Mouse (Mus musculus): ENCODE data around the gene Tmem258.

Gene Tmem258

DNA sequence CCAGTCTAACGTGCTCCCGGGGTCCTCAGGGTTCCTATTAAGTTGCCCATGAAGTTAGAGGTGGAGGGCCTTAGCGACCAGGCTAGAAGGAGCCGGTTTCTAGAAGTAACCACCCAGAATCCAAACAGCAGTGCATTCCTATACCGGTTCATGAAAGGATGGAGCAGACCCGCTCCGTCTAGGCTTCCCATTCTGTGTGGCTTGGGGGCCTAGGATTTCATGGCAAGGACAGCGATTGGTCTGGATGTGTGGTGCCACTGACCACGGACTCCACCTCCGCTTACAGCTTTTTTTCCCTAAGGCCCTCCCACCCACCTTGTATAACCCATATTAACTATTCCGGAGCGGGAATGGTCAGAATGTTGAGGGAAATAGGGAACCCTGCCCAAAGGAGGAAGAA, 19.7 kb upstream of the Tmem258 start:
- no peak for DNase-seq (ENCODE audit: low read depth)

DNA sequence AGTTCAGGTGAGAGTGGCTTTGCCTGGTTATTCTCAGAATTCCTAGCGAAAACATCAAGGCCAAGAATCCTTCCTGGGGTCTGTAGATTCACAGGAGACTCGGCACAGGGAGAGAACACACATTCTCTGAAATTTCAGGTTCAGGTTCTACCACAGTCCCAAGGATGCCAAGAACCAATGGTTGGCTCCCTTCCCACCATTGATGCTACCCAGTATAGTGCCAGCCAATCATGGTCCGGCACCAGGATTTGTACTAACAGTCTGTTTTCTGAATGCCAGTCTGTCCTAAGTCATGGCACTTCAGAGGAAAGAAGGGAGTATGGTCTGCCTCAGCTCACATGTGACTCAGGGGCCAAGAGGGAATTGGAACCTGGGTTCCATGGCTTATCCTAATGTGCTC, 17.9 kb upstream of the Tmem258 start:
- DNase-seq (ENCODE audit: low read depth): no peak

DNA sequence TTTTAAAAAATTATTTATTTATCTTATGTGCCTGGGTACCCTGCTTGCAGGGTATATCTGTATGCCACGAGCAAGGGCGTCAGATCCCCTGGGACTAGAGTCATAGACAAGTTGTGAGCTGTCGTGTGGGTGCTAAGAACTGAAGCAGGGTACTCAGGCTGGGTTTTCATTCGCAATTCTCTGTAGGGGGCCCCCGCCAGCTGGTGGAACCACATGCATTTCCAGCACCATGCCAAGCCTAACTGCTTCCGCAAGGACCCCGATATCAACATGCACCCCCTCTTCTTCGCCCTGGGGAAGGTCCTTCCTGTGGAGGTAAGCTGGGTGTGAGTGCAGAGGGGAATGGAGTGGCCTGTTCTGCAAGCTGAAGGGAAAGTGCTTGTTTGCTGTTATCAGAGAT, 17.2 kb upstream of the Tmem258 start:
- DNase-seq (ENCODE audit: low read depth): no peak

DNA sequence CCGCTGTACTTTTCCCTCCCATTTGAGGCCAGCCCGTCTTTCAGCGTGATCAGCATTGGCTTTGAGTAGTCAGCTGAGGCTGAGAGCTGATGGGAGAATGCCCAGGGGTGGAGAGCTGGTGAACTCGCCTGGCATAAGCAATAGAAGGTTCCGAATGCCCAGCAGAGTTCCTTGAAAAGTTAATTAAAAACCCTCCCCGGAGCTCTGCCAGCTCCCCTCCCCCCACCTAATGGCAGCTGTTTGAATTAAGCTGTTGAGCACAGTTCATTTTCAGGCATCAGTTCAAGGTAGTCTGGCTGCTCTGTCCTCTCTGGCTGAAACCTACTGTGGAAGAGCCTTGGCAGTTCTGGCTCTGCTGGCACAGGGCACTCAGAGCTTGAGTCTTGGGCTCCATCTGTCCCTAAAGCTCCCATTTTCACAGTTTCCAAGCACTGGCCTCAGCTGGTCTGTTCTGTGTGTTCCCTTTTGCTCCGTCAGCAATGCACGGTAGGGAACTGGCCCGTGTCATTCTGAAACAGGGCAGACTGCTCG, 15.5 kb upstream of the Tmem258 start:
- DNase-seq (ENCODE audit: low read depth): no peak

DNA sequence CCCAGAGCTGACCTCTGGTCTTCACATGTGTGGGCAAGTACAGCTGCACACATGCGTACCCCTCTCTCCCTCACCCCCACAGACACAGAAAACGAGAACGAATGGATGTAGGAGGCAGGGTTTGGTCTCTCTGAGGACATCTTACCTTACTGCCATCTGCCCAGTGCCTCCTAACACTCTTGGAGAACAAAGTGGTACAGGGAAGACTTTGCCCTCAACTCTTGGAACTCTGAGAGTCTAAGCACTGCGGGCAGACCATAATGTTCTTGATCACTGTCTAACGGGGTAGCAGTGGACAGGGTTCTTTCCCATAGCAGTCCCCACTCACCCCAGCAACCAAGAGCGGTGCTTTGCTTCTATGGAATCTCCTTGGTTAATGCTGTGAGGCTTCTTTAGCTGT, 14.8 kb upstream of the Tmem258 start:
- no peak for DNase-seq (ENCODE audit: low read depth)

DNA sequence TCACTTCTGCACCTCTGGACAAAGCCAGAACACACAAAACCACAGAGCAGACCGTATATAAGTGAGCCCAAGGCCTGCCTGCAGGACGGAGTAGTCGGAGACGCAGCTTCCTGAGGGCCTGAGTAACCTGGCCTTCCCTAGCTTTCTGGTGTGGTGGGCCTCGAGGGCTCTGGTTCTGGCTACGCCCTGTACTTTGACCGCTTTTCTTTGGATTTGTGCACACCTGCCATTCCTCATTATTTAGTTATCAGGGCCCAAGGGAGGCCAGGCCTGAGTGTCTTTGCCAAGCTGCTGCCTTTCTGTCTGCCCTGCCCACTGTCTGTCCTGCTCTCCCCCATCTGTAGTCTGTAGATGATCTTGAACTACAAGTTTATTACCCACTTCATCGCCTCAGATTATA, 13.9 kb upstream of the Tmem258 start:
- DNase-seq (ENCODE audit: low read depth): no peak

DNA sequence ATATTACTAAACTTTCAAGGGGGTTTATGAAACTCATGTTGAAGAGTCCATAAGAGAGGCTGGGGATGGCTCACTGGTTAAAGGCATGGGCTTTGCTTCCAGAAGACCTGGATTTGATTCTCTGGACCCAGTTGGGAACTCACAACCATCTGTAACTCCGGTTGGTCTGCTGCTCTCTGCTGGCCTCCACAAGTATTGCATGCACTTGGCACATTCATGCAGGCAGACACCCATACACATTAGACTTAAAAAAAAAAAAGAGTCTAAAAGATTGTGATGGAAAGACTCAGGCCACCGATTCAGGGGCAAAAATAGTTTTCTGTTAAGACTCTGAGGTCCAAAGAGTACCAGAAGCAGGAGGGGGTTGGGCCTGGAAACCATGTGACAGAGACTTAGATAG, 13.0 kb upstream of the Tmem258 start:
- peak; percentile 72 for DNase-seq (ENCODE audit: low read depth)

DNA sequence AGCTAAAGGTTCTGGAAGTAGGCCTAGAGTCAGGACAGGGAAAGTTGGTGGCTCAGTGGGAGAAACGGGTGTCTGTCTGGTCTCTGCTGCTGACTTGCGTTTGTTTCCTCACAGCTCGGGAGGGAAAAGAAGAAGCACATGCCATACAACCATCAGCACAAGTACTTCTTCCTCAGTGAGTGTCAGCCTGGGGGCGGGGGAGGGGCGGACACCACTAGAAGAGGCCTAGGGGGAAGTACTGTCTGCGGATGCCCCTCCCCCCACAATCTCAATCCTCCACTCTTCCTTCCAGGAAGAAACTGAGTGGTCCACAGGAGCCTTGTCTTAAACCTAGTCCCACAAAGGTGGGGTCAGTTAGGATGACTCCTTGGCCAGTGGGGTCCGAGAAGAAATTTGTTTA, 12.5 kb upstream of the Tmem258 start:
- peak; percentile 17 for DNase-seq (ENCODE audit: low read depth)

DNA sequence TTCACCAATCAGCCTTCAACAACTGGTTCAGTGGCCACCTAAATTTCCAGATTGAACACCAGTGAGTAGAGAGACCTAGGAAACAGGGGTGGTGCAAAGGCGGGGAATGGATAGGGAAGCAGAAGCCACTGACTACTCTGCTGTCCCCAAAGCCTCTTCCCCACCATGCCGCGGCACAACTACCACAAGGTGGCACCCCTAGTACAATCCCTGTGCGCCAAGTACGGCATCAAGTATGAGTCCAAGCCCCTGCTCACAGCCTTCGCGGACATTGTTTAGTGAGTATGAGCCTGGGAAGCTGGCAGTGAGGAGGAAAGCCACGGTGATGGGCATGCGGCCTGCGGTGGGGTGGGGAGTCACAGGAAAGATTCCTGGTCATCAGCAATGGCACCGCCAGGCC, 9.5 kb upstream of the Tmem258 start:
- DNase-seq (ENCODE audit: low read depth): no peak

DNA sequence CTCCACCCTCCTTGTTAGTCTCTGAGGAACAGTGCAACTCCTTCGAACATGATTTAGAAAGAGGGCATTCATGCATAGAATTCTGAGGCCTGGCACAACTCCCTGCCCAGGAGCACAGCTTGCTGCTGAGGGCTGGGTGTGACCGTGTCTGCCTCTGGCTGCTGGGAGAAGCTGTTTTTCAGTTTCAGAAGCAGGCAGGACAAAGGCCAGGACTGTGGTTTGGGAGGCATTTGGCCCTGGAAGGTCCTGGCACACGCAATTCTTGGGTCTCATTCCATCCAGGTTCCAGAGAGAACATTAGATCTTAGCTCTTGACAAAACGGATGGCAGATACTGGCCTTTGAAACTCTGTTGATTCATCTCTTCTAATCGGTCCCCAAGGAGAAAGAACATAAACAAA, 8.6 kb upstream of the Tmem258 start:
- DNase-seq (ENCODE audit: low read depth): no peak

DNA sequence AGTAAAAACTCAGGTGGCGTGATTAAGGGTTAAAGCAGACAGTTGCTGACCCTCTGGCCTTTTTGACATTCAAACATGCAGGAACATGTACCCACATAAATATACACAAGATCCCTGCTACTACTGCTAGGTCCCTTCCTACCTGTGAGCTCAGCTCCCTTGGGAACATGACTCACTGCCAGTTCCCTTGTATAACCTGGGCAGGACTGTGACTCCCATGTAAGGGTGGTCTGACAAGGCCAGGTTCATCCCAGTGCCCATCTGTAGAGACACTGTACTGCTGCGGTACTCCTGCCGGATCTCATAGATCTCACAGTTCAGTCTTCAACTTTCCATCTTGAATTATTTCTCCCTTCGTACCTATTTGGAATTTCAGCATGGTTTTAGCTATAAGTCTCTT, 6.7 kb upstream of the Tmem258 start:
- no peak for DNase-seq (ENCODE audit: low read depth)

DNA sequence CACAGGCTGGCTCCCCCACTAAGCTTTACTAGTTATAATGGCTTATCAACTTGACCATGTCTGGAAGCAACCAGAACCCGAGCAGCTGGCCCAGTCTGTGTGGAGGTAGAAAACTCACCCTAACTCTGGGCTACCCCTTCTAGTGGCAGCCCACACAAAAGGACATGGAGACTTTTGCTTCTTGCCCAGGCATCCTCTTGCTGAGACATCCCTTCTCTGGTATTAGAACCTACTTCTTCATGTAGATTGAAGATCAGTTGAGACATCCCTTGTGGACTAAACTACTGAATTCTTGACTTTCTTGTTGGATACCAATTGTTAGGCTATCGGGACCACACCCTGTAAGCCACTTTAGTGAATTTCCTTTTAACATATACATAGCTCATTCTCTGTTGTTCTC, 5.5 kb upstream of the Tmem258 start:
- DNase-seq (ENCODE audit: low read depth): no peak

DNA sequence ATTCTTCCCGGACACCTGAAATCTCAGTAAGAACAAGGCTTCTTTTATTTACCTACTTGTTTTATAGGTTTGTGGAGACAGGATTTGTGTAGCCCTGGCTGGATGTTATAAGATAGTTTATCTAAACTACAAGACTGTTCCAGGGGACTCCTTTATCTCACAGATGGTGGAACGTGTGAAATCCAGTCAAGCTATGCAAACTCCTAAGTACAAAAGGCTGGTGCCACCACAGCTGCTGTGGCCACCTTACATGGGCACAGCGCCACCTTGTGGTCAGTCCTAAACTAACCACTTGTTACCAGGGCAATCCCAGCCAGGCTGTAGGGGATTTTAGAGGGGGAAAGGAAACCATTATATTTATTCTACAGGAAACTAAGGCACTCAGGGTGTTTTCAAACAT, 5.1 kb upstream of the Tmem258 start:
- peak; percentile 88 for DNase-seq (ENCODE audit: low read depth)

DNA sequence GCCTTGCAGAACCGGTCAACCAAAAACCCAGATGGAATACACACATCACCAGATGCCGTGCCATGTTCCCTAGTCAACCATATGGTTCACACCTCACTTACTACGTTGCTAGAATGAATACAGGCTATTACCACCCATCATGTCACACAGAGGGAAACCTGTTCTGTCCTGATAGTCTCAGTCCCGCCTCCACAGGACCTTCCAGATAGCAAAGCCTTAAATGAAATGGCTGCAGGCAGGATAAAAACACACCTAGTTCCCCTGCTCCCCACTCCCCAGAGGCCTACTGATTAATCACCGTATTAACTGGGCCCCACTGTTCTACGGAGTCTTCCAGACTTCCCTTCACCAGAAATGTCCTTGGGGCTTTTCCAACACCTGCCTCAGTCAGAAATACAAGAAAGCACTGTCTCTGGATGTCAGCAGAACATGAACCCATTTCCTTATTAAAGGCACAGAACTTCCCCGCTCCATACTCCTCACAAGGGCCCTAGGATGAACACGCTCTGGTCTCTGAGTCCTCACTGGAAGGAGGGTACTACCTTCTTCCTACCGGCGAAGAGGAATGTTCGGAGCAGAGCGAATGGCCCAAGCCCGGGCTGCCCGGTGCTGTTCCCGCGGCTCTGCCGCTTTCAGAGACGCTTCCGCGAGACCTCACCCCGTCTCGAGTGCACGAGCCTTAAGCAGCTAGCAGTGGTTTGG, 517 bp upstream of the Tmem258 start:
- DNase-seq (ENCODE audit: low read depth): no peak

DNA sequence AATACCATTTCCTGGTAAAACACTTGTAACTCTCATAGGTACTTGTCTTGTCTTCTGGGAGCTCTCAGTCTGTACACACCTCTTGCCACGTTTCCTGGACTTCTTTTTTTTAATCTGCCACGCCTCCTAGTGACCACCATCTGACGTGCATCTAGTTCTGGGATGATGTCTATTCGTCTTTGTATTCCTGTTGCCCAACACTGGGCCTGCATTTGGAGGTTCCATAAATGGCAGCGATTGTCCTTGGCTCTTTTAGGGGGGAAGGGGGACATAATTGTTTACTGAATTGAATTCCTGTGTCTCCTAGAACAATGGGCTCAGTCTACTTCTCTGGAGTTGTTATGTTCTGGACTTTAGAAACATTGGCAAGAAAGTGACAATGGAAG, 795 bp downstream of the Tmem258 start:
- DNase-seq (ENCODE audit: low read depth): peak; percentile 74

DNA sequence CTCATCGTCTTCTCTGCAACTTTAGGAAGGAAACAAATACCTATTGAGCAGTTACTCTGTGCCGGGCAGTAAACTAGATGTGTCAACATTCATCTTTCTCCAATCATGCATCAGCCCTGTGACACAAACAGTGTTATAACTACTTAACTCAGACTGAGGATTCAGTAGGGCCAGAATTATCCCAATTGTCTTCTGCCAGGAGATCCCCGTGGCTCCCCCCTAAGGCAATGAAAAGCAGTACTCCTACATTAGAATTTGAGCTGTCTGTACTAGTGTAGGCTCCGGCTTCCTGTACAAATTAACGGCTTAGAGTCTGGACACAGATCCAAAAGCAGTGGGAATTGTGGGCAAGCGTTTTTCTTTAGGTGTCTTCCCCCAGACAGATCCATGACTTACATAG, 1.2 kb downstream of the Tmem258 start:
- DNase-seq (ENCODE audit: low read depth): no peak

DNA sequence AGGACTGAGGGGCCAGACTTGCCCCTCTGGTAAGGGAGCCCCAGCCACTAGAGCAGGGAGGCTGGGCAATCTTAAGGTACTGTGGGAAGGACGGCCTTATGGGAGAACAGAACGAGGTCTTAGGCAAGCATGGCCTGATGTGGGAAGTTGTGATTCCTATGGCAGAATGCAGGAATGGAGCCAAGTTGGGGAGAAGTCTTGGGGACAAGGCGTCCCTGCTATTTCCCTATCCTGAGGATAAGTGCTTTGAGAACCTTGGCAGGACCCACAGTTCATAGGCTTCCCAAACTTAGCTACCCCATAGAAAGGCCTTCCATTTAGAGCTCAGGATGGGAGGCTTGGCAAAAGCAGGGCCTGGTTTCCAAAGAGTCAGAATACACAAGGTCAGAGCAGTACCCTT, 5.0 kb downstream of the Tmem258 start:
- DNase-seq (ENCODE audit: low read depth): no peak

DNA sequence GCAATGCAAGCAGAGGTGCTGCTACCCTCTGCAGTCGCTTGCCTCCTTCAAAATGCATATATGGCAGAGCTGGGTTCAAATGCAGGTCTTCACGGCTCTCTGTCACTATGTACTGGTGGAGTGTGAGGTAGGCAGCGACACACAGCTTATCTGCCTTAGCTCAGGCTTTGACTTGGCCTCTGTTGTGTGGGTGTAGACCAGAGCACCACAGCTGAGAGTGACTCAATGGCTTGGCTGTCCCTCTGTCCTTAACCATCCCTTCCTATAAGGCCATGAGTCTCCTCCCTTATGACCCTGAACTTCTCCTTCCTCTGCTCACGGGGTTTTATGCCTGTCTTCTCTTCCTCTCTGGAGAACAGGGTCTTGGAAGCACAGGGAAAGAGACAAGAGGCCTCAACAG, 7.1 kb downstream of the Tmem258 start:
- DNase-seq (ENCODE audit: low read depth): no peak

DNA sequence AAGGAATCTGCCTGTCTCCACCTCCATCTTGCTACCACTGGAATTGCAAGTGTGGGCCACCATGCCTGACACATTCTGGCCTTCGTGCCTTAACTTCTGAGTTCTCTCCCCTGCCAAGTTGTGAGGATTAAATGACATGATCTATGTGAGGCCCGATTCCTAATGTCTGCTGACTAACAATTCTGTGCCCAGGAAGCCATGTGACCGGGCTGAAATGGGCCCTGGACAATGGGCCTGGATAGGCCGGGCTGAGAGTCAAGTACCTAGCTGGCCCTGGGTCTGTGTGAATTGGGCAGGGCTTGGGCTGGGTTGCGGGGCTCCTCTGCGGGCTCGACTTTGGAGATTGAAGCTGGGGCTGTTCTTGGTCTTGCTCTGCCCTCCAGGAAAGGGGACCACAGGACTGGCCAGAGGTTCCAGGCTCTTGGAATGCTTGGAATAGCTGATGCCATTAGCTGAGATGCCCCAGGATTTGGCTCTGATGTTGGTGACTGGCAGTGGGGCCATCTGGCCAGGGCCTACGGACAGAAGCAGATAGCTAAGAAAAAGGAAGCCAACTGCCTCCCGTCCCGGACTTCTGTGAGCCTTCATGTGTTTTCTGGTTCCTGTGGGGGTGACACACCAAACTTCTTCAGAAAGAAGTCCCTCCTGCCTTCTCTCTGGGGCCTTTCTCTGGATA, 10.1 kb downstream of the Tmem258 start:
- DNase-seq (ENCODE audit: low read depth): no peak

DNA sequence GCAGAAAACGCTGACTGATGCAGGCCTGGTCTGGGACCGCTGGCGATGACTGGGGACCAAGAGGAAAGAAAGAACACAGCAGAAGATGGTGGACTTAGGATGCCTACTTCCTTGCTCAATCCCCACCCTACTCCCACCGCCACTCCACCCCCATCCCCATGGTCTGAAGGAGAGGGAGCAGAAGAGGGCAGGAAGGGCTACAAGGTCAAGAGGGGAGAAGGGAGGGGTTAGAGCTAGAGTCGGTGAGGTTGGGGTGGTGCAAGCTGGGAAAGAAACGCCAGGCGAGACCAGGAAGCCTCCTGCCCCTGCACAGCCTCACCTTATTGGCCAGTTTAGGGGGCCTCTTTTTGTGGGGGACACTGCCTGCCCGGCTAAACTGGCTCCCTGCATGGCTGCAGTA, 12.3 kb downstream of the Tmem258 start:
- DNase-seq (ENCODE audit: low read depth): no peak

DNA sequence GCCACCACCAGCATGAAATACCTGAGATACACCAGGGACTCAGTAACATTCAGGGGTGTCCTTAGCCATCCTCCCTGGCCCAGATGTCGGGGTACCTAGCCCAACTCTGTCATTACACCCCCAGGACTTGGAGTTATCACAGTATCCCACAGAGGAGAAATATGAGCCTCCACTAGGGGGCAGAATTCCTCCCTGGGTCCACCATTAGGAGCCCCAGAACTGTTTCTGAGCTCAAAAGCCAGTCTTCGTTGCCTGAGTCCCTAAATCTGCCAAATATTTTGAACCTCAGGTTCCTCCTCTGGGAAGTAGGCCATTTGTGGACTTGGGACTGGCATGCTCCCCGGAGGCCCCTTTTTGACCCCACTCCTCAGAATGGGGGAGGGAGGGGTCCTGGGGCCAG, 15.3 kb downstream of the Tmem258 start:
- peak; percentile 64 for DNase-seq (ENCODE audit: low read depth)

DNA sequence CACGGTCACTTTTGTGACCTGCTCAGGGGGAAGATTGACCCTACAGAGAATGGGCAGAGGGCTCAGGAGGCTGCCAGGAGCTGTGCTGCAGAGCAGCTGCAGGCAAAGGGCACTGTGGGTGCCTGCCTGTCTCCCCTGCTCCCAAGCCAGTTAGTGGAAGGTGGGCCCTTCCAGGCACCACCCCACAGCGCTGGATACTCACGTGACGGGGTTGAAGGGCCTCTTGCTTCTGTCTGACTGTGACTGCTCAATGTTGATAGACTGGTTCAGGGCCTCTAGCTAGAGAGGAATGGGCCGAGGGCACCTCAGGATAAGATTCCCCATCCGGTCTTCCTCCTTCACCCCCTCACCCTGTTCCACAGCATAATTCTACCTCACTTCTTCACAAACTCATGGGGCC, 15.8 kb downstream of the Tmem258 start:
- no peak for DNase-seq (ENCODE audit: low read depth)

DNA sequence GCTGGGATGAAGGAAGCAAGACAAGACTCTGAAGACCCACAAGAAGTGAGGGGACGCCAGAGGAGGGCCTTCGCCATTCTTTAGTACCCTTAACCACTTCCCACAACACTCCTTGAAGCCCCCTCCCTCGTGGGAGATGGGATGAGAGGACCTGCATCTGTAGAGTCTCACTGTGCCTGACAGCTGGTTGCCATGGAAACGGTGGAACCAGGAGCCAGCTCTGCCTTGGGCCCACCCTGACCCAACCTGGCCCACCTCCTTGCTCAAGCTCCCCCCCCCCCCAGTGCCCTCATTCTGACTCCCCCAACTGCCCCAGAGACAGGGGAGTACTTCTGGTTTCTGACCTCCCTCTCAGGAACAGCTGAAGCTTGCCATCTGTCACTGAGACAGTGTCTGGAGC, 17.8 kb downstream of the Tmem258 start:
- no peak for DNase-seq (ENCODE audit: low read depth)

DNA sequence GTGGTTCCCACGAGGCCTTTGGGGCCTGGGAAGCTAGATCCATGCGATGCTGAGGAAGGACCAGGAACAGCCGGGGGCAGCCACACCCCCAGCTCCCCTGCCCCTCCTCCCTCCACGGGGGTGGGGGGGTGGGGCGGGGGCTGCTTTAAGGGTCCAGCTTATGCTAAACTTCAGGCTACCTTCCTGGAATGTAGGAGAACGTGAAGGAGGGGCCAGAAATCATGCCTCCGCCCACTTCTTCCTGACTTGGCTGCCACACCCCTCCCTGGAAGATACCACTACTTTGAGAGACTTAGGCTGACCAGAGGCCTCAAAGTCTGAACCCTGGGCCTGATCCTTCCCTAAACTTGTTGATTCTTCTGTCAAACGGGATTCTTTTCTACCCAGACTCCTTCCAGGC, 18.8 kb downstream of the Tmem258 start:
- DNase-seq (ENCODE audit: low read depth): no peak
